Mouse (Mus musculus) brain, embryonic 14.5 days (tissue): ENCODE measurements around the gene Inmt.

Source experiments
- CTCF ChIP-seq: fragments of 200-500 bp; IDR thresholded peaks from 2 replicates; pipeline ENCODE4 v1.5.1; 2012; ENCODE audit warnings: inconsistent platforms, mild to moderate bottlenecking, moderate library complexity, borderline replicate concordance; ENCODE audit not compliant: insufficient read depth, insufficient read length; ENCODE audit errors: extremely low read depth
- POLR2A ChIP-seq: fragments of 200-500 bp; IDR thresholded peaks from 2 replicates; pipeline ENCODE4 v1.6.1; 2012; ENCODE audit warnings: mild to moderate bottlenecking, inconsistent platforms, borderline replicate concordance; ENCODE audit not compliant: poor library complexity, insufficient read depth, insufficient read length, severe bottlenecking; ENCODE audit errors: extremely low read depth

GRCm38 (mm10) chr6:55223986-55224385 lies 49.1 kb upstream of the Inmt start:
- TF ChIP-seq CTCF (no peak), POLR2A (no peak)
